Mouse (Mus musculus) ovary, adult 18-20 months (tissue): ENCODE measurements around the gene Il3ra.

Source experiments
- DNase-seq: peaks from one replicate; pipeline ENCODE4 v3.0.0; 2022; ENCODE audit warnings: low spot score, mixed read lengths

Gene Il3ra

GRCm38 (mm10) chr14:14354511-14355359, 8.7 kb downstream of the Il3ra start:
- no peak for DNase-seq

GRCm38 (mm10) chr14:14355360-14355646, 9.2 kb downstream of the Il3ra start:
- DNase-seq, result no peak

GRCm38 (mm10) chr14:14395535-14395934, 49.5 kb downstream of the Il3ra start:
- no peak for DNase-seq

GRCm38 (mm10) chr14:14400998-14401397, 54.9 kb downstream of the Il3ra start, which contains the start of gene Olfr721-ps1:
Gene Olfr721-ps1 (plus strand): TSS chr14:14401298.
- DNase-seq, result no peak
